Mouse (Mus musculus) testis, postnatal 14 days (tissue): Measurements from ENCODE around the gene Slc35a5.
A peak's percentile ranks its signal among the peaks of the same experiment; 100 is the strongest.

Experiments used
- DNase-seq: peaks from one replicate; pipeline ENCODE4 v3.0.0; 2021; ENCODE audit warnings: low spot score

Gene Slc35a5

GRCm38 (mm10) chr16:45158522-45159388, at the start of gene Slc35a5, which contains the start of gene Atg3:
Slc35a5 (minus strand) TSS chr16:45158706.
Atg3 (plus strand) TSS chr16:45158785.
- peak; percentile 97 for DNase-seq

GRCm38 (mm10) chr16:45204859-45205670, 46.6 kb upstream of the Slc35a5 start:
- DNase-seq: no peak

GRCm38 (mm10) chr16:45204438-45204837, 45.9 kb upstream of the Slc35a5 start:
- DNase-seq: no peak

- no peak for DNase-seq
These were observed 42.9 kb upstream of the Slc35a5 start for GRCm38 (mm10) chr16:45201395-45201794.

- peak; percentile 16 for DNase-seq
These were observed 38.3 kb upstream of the Slc35a5 start for GRCm38 (mm10) chr16:45196816-45197215.

- peak; percentile 46 for DNase-seq
These were observed 34.1 kb upstream of the Slc35a5 start for GRCm38 (mm10) chr16:45192613-45193012.

- DNase-seq: no peak
These were observed 23.3 kb upstream of the Slc35a5 start for GRCm38 (mm10) chr16:45181824-45182223.

- no peak for DNase-seq
These were observed 20.0 kb upstream of the Slc35a5 start for GRCm38 (mm10) chr16:45178552-45178951.

- no peak for DNase-seq
These were observed 847 bp upstream of the Slc35a5 start for GRCm38 (mm10) chr16:45159389-45159716.

- DNase-seq: peak; percentile 85
These were observed 377 bp downstream of the Slc35a5 start for GRCm38 (mm10) chr16:45158136-45158521.

- DNase-seq: peak; percentile 24
These were observed 3.7 kb downstream of the Slc35a5 start for GRCm38 (mm10) chr16:45154741-45155250.

GRCm38 (mm10) chr16:45148488-45149082, 9.9 kb downstream of the Slc35a5 start:
- no peak for DNase-seq

- no peak for DNase-seq
These were observed 13.4 kb downstream of the Slc35a5 start for GRCm38 (mm10) chr16:45145119-45145518.

- DNase-seq: no peak
These were observed 15.9 kb downstream of the Slc35a5 start for GRCm38 (mm10) chr16:45142565-45142964.

GRCm38 (mm10) chr16:45141711-45142110, 16.8 kb downstream of the Slc35a5 start:
- no peak for DNase-seq

- no peak for DNase-seq
These were observed 30.4 kb downstream of the Slc35a5 start for GRCm38 (mm10) chr16:45127936-45128710.

- no peak for DNase-seq
These were observed 34.0 kb downstream of the Slc35a5 start for GRCm38 (mm10) chr16:45124230-45125203.

- no peak for DNase-seq
These were observed 35.9 kb downstream of the Slc35a5 start for GRCm38 (mm10) chr16:45122571-45122970.

GRCm38 (mm10) chr16:45120844-45121425, 37.6 kb downstream of the Slc35a5 start:
- DNase-seq: no peak

- no peak for DNase-seq
These were observed 39.7 kb downstream of the Slc35a5 start for GRCm38 (mm10) chr16:45118760-45119159.
